Mouse (Mus musculus) embryo, embryonic 9.5 days (tissue): ENCODE results near the gene Rxra.

Experiments
- DNase-seq: peaks from one replicate; pipeline ENCODE4 v3.0.0-alpha.2; 2017; ENCODE audit errors: extremely low spot score

The Rxra gene

GRCm38 (mm10) chr2:27807684-27808083, 131.4 kb downstream of the Rxra start:
- no peak for DNase-seq

DNA sequence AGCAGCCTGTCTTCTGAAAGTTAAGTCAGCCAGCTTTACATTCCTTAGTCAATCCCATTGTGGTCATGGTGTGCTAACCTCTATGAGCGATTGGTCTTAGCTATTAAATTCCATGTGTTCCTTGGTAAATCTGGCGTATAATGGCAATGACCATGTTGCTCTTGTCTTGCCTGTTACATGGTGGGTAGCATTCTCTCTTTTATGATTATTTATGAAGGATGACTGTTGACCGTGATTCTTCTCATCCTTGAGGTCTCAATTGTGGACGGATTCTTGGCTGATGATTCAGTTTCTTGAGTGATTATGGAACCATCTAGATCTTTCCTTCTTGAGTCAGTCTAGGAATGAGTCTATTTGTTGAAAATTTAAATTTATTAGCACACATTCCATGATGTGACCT, 133.7 kb downstream of the Rxra start:
- no peak for DNase-seq
